Comparison of ENCODE assay signal across 8 mouse cellular contexts in genomic region chr5:76588551-76589283, GRCm38 (mm10). TPM values are rescaled to one million over a fixed set of nuclear protein-coding genes. Genes with fewer than 3 reads are reported as not detected.
DNase-seq lines count a peak whose midpoint lies in the region; ATAC-seq lines count a peak whose summit lies in the region.

Gene Cep135 (plus strand): TSS chr5:76588698.

- DNase-seq in adrenal gland, adult 18-20 months (ENCODE audit: low spot score in 2 of 2) = peak; percentile 90 to 92
- DNase-seq in embryo, embryonic 10 days (ENCODE audit: low spot score) = peak; percentile 86
- DNase-seq in gastrocnemius, postnatal 10 days = peak; percentile 97
- DNase-seq in left cerebral cortex, postnatal 14 days (ENCODE audit: low spot score in 2 of 2) = peak; percentile 82 to 87
- peak; percentile 90 for DNase-seq in right cerebral cortex, postnatal 14 days
- DNase-seq in urinary bladder, postnatal 25 days (ENCODE audit: low spot score) = peak; percentile 91

- intact Hi-C loops in left cerebral cortex, postnatal 14 days (cut with DNase I) = loop anchor here (5.0 kb wide), 2 partner anchors 69 to 264 kb away; partner anchors contain the start of gene C530008M17Rik

- peak; percentile 75 for ATAC-seq in inflammation-experienced regulatory T-cells, adult 6 months
- ATAC-seq in megakaryocyte-erythroid progenitor cell, adult 5-6 weeks (replicated peaks; ENCODE audit: low FRiP score, low TSS enrichment, poor library complexity, severe bottlenecking) = peak; percentile 90

RNA-seq across cellular contexts. Expression of gene Cep135, which starts in this region (rescaled TPM):
- 1 to 10 TPM; 3.5 to 3.6 TPM for total RNA-seq in adrenal gland, adult 18-20 months (2021)
- 1 to 10 TPM; 2.6 to 3.3 TPM for total RNA-seq in gastrocnemius, postnatal 10 days (2021)
- polyA plus RNA-seq in inflammation-experienced regulatory T-cells, adult 6 months (2017; shearing (Covaris generic)) = 1 to 10 TPM; 5.3 to 7.1 (median 6.7) TPM
- 1 to 10 TPM; 5.8 to 5.9 TPM for total RNA-seq in left cerebral cortex, postnatal 14 days (2021)
- 12.3 and 15.2 TPM in 2 replicates for total RNA-seq in megakaryocyte-erythroid progenitor cell, adult 5-6 weeks (2014; fragmentation: Nextera tagmentation)
- 20.8 and 26.9 TPM in 2 replicates for total RNA-seq in megakaryocyte-erythroid progenitor cell, adult 5-6 weeks (2017)

Comparison
In these comparisons a context has a peak if more than half of its experiments do, and no peak if none do; other contexts are left out.
1. Peak in every context shown above with its lines: DNase-seq and ATAC-seq.